Mouse (Mus musculus) duodenum, adult 2 months (tissue): ENCODE results near the gene Hoxb6. TPM values are rescaled to one million over a fixed set of nuclear protein-coding genes. Genes with fewer than 3 reads are reported as not detected.

ENCODE experiments used
- polyA plus RNA-seq: library from polyadenylated mRNA; depleted of rRNA; stranded (reverse); fragments of >200 nt; gene quantifications from 2 replicates; pipeline ENCODE4 v1.2.3, GENCODE M21; 2012; ENCODE audit warnings: low replicate concordance; rRNA removed

Hoxb6 gene
- polyA plus RNA-seq, result 1.3 and 11.0 TPM in 2 replicates

DNA sequence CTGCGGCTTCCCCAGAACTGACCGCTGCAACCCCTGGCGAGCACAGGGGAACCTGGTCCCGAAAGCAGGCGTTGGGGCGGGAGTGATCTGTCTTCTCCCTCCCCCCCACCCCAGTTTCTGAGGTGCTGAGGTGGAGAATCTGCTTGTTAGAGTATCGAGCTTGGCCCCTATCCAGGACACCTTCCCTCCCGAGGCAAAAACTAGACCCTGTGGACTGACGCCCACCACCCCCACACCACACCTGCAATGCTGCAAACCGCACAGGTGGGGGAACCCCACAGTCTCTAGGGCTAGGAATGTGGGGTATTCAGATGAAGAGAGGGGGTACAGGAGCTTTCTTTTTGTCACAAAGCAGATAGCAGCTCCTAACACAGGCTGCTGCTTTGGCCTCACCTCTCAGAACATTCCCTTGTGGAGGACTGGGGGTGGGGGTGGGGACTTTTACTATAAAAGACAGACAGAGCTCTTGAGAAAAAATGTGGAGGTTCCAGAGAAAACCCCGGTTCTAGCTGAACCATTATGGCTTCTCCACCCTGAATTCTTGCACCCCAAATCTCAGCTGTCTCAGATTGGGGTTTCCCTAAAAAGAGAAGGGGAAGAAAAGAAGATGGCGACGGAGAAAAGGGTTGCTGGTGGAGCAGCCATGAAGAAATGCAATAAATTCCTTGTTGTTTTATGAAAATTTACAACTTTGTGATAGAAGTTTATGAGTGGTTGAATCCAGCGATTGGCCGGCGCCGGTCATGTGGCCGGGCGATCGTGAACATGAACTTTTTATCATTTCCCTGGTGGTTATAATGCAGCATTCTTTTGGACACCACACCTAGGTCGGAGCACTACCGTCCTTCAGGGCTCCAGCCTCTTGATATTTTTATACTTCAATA, at the start of gene Hoxb6:
Gene Hoxb6, plus strand, starts transcription at position 796 of the 884 bp plus-strand sequence.

DNA sequence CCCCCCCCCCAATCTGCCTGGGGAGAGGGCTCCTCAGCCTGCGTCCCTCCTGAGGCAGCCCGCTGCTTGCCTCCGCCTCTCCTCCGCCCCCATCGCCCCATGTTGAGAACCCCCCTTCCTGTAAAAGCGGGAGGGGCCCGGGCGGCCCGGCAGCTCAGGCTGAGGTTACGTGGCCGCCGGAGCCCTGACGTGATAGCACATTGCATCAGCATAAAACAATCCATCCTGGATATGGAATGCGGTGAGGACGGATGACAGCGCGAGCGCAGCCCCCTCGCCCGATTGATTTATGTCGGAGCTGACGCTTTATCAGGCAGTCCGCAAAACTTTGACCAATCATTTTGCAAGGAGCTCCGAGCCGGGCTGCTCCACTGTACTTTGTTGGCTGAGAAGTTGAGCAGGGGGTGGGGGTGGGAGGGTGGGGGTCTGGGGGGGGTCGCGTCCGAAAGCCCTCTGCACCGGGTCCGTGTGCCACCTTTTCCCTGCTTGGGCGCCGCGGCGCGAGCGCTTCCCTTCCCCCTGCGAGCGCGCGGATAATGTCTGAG, 21.2 kb upstream of the Hoxb6 start, which contains the start of gene Hoxb9:
Gene Hoxb9, plus strand, starts transcription at position 462 of the 545 bp plus-strand sequence.

DNA sequence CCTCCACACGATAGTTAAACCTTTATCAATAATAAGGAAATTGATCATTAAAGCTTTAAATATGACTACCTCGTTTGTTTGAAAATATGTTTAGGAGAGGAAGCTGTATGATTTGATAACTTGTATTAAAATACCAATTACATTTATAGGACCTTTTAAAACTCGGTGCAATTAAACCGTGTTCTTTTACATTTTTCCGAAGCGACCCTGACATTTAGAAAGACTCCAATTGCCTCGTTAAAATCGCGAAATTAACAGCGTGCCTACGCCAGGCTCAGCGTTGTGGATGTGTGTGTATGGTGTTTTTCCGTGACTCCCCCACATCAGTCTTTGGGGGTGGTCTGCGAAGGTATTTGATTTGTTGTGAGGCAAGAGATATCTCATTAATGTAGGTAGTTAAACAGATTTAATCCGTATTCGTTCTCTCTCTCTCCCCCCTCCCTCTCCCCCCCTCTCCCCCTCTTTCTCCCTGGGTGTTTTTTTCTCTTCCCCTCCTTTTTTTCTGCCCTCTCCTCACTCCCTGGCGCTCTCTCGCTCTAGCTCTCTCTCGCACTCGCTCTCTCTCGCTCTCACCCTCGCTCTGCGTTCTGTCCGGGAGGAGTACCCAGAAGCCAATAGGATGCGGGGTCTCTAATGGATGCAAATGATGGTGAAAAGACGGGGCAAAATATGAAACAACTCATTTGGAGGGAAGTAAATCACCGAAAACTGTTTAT, 10.3 kb upstream of the Hoxb6 start, which contains the start of gene Hoxb8:
Gene Hoxb8, plus strand, starts transcription at position 51 of the 716 bp plus-strand sequence.

DNA sequence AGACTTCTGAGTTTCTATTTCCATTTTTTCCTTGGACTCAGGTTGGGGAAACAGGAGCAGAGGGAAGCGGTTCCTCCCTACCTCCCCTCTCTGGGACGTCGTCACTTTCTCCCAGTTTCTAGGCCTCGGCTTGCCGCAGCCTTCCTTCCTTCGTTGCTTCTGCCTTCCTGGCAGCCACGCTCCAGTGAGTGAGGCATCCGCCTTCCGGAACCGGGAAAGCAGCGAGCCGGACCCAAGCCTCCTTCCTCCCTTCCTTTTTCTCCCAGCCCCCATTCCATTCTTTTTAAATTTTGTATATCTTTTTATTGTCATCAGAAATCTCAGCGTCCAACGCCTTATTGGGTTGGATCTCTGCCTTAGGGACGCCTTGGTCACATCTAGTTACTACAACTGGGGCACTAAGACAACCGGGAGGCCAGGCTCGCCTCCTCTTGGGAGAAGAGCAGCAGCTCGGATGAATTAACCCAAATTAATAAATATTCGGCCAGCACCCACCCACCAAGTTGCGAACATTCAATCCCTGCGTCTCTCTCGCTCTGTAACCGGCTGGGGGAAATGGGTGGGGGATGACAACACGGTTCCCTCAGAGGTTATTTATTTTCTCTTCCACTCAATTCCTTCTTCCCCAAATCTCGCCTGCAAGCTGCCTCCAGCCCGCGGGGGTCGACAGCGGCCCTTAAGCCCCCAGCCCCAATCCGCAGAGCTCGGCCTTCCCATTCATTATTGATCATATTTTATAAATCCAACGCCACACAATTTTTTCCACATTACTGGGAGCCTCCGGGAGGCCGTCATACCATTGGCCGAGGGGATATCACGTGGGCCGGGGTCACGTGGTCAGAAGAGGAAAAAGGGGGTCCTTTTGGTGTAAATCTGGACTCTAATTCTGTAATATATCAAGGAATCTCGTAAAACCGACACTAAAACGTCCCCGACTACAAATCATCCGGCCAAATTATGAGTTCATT, 6.2 kb upstream of the Hoxb6 start, which contains the start of gene Hoxb7:
Gene Hoxb7, plus strand, starts transcription at position 853 of the 968 bp plus-strand sequence.

DNA sequence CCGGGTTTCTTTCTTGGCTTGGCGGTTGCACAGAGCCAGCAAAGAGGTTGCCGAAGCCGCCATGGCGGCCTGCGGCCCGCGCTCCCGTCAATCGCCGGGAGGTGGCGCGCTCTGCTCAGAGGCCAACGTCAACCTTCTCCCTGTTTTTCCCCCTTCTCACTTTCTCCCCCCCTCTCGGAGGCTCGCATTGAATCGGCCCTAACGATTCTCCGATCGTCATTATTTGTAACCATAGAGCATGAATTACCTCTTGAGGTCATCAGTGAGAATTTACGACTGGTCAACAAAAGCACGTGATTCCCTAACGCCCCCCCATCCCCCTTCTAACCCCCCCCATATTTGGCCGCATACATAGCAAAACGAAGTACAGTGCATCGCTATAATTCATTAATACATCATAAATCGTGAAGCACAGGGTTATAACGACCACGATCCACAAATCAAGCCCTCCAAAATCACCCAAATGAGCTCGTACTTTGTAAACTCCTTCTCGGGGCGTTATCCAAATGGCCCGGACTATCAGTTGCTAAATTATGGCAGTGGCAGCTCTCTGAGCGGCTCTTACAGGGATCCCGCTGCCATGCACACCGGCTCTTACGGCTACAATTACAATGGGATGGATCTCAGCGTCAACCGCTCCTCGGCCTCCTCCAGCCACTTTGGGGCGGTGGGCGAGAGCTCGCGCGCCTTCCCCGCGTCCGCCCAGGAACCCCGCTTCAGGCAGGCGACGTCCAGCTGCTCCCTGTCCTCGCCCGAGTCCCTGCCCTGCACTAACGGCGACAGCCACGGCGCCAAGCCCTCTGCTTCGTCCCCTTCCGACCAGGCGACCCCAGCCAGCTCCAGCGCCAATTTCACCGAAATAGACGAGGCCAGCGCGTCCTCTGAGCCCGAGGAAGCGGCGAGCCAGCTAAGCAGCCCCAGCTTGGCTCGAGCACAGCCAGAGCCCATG, 11.1 kb downstream of the Hoxb6 start, which contains the start of gene Hoxb5:
Gene Hoxb5, plus strand, starts transcription at position 186 of the 949 bp plus-strand sequence.

DNA sequence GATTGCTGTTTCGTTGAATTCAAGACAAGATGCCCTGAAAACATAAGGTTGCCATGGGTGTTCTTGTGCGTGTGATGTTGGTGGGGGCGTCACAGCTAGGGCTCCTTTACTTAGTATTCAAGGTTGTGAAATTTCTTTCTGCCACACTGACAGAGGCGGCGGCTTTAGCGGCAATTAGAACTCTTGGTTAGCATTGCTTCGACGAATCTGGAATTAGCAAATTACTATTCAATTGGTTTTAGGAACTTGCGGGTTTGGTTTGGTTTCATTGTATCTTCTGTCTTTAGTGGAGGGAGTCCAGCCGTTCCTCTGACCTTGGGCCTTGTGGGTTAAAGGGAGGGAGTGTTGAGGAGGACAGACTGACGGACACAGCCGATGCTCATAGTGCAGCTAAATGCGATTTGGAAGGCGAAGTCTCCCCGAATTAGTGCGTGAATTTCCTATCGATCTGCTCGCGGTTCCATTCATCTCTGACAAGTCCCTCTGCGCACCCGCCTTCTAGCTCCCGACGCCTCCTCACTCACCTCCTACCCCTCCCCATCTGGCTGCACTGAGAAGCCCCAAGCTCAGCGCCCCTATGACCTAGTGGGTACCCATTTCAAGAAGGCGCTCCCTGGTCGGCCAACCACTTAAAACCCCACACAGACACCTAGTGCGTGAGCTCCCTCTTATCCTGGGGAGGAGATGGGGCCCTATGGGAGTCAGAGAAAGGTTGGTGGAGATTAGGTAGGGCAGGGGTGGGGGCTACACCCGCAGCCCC, 25.5 kb downstream of the Hoxb6 start, which contains the start of gene Hoxb4:
Gene Hoxb4, plus strand, starts transcription at position 660 of the 760 bp plus-strand sequence.

DNA sequence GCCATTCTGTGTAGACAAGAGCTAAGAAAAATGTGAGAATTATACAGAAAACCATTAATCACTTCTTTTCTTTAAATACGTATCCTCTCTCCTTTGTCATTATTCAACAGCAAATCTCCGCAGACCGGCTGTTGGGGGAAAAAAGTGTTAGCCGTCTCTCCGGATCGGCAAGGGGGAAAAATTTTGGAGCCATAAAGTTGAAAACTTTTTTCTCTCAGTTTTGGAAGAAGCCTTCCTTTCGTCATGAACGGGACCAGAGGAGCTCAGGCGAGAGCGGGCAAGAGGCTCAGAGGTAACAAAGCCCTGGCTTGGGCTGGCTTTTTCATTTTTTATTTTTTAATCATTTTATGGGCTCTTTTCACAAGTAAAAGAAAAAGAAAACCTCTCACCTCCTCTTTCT, 30.9 kb downstream of the Hoxb6 start, which contains the start of gene Hoxb3:
Gene Hoxb3, plus strand, starts transcription at position 173 of the 400 bp plus-strand sequence.

DNA sequence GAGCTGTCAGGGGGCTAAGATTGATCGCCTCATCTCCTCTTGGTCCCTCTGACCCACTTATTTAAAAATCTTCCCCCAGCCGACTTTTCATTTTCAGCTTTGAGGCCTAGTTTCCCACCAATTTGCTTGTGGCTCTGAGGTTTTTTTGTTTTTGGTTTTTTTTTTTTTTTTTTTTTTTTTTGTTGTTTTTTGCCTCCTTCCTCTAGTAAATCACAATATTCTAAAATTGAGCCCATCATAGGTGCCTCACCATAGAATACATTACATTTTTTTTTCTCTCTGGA, 58.0 kb downstream of the Hoxb6 start, which contains the start of gene Hoxb2:
Gene Hoxb2, plus strand, starts transcription at position 185 of the 284 bp plus-strand sequence.

Other genes with a start within 250 kb of the Hoxb6 start
- 13.4 and 17.6 TPM in 2 replicates for gene Ube2z, start 227.1 kb upstream of the Hoxb6 start, polyA plus RNA-seq
- gene Atp5g1, start 216.8 kb upstream of the Hoxb6 start, polyA plus RNA-seq, result 1,425 and 1,729 TPM in 2 replicates
- gene Calcoco2, start 180.5 kb upstream of the Hoxb6 start, polyA plus RNA-seq, result not detected in 2 replicates
- gene Ttll6, start 158.7 kb upstream of the Hoxb6 start, polyA plus RNA-seq, result 0.18 TPM in 1 of 2 replicates, not detected in the other
- 0.04 and 0.38 TPM in 2 replicates for gene Hoxb13, start 98.2 kb upstream of the Hoxb6 start, polyA plus RNA-seq
- 0.07 and 0.15 TPM in 2 replicates for gene Hoxb9, start 21.0 kb upstream of the Hoxb6 start, polyA plus RNA-seq
- 0.51 and 6.0 TPM in 2 replicates for gene Hoxb8, start 10.6 kb upstream of the Hoxb6 start, polyA plus RNA-seq
- 0.23 and 1.7 TPM in 2 replicates for gene Hoxb7, start 5.9 kb upstream of the Hoxb6 start, polyA plus RNA-seq
- 3.1 and 4.1 TPM in 2 replicates for gene Hoxb5, start 10.9 kb downstream of the Hoxb6 start, polyA plus RNA-seq
- 4.6 and 4.9 TPM in 2 replicates for gene Hoxb4, start 25.8 kb downstream of the Hoxb6 start, polyA plus RNA-seq
- 3.2 and 6.5 TPM in 2 replicates for gene Hoxb3, start 30.9 kb downstream of the Hoxb6 start, polyA plus RNA-seq
- gene Hoxb2, start 58.0 kb downstream of the Hoxb6 start, polyA plus RNA-seq, result 15.3 and 16.3 TPM in 2 replicates
- gene Hoxb1, start 73.3 kb downstream of the Hoxb6 start, polyA plus RNA-seq, result not detected in 2 replicates
- gene Skap1, start 172.1 kb downstream of the Hoxb6 start, polyA plus RNA-seq, result 0.97 and 1.8 TPM in 2 replicates